Mouse (Mus musculus) spleen, postnatal 36 days (tissue): ENCODE data around the gene Pik3c2a.

Experiments
- DNase-seq, 2 experiments: peaks; one replicate each; pipeline ENCODE4 v3.0.0; 2022; ENCODE audit warnings: low spot score in 2 of 2, mixed read lengths in 1 of 2

Pik3c2a gene

DNA sequence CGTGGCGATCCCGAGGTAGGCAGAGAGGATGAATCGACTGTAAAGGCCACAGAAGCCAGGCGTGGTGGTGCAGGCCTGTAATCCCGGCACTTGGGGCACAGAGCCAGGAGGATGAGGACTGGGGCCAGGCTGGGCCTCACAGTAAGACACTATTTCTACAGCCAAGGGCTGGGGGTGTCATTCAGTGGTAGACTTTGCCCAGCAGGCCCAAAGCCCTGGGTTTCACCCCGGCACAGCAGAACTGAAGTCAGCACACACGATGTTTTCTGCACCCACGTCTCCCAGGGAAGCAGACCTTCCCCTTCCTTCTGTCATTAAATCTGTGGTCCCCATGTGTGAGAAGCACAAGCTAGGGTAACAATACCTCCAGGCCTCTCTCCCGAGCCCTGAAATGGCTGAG is 144.9 kb downstream of the Pik3c2a start:
- no peak for DNase-seq

DNA sequence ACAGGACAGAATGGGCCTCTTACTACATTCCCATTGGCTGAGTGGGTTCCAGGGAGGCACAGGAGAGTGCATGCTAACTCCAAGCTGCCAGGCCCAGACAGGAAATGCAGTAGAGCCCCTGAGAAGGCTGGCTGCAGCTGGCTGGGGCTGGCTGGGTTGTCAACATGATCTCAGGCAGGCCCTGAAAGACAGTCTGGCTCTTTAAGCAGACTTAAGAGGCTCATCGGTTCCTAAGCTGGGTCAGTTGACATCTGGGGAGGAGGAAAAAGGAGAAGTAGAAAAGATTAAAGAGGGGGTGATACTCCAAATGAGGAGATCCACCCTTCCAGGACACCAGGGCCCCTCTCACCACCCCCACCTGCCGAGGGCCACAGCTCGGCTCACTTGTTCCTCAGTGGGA is 148.3 kb downstream of the Pik3c2a start:
- no peak for DNase-seq

DNA sequence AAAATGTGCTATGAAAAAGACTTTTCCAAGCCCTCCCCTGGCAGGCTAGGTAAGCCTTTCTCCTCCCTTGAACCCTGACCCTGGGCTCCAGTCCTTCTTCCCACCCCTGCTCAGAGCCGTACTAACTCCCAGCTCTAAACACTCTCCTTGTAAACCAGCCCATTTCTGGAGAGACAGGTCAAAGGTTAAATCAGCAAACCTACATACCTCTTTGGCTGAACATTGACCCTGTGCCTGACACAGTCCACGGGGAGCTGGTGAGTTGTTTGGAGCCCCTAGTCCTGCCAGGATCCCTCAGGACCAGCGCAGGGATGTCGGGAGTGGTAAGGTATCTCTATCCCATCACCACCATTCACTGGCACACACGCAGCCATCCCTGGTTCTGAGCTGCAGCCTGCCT is 150.9 kb downstream of the Pik3c2a start:
- no peak for DNase-seq

DNA sequence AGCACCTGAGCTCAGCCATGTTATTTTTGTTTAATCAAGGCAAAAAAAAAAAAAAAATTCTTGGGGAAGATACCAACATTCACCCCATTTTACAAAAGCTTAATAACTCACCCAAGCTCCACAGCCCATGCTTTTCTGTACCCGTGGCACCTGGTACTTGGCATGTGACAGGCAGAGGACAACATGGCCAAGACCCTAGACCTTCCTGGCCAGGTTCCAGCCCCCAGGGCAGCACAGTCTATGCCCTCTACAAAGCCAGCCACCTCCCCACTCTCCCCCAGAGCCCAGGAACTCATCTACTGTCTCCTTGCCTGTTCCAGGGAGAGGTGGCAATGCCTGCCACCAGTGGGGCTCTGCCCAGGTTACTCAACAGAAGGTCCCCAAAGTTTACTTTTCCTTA is 152.7 kb downstream of the Pik3c2a start:
- DNase-seq: no peak

DNA sequence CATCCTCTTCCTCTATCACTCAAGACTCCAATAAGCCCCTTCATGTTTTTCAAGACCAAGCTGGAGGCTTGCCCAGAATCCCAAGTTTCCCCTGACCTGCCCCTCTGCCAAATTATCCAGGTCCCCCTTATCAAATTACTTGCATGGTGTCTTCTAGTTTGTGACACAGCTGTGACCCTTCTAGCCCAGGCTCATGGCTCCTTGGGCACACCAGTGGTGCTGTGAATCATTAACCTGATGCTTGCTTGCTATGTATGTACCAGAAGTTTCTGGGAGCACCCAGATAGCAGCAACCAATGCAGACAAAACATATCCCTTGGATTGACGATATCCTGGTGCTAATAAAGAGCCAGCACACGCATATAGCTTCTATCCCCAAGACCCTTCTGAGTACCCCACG is 154.3 kb downstream of the Pik3c2a start:
- no peak for DNase-seq

DNA sequence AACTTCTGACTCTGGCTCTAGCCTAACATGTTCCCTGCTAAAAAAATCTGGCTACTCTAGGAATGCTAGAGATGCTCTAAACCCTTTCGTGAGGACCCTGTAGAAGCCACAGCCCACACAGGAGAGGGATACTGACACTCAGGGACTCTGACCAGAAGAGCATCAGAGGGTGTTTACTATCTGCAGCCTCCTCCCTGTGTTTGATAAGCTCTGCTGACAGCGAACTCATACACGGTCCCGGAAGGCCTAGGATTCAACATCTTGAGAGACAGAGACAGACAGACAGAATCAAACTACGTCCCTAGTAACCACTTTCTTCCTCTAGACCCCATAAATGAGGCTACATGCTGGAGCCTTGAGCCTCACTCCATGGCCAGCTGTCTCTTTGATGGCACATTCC is 155.3 kb downstream of the Pik3c2a start:
- DNase-seq: no peak
